Mouse (Mus musculus) kidney, adult 2 months (tissue): ENCODE measurements around the gene Ovch2.
"Not testable (repeated sequence)": the region's sequence is repeated elsewhere in the genome, so short reads cannot be mapped to it uniquely, and the experiment has no call there.

ENCODE experiments used
- CTCF ChIP-seq: fragments of 200-500 bp; conservative IDR thresholded peaks from 2 replicates; pipeline ENCODE4 v1.5.1; 2011; ENCODE audit warnings: low read depth, mild to moderate bottlenecking, control low read depth, low read length, moderate library complexity, mixed read lengths; ENCODE audit not compliant: insufficient read depth, insufficient read length
- POLR2A ChIP-seq: fragments of 200-500 bp; IDR thresholded peaks from one replicate; pipeline ENCODE4 v1.6.1; 2011; ENCODE audit warnings: low read depth, low read length, control low read depth

- not testable (repeated sequence) for TF ChIP-seq POLR2A, CTCF
Measured at GRCm38 (mm10) chr7:107823867-107824266, 22.9 kb upstream of the Ovch2 start.
